Mouse (Mus musculus) heart, adult 2 months (tissue): Measurements from ENCODE around the gene Ankrd27.
A peak's percentile ranks its signal among the peaks of the same experiment; 100 is the strongest.
"Not testable (repeated sequence)": the region's sequence is repeated elsewhere in the genome, so short reads cannot be mapped to it uniquely, and the experiment has no call there.

Experiments used
- CTCF ChIP-seq: fragments of 200-600 bp; IDR thresholded peaks from 2 replicates; pipeline ENCODE4 v1.8.1; 2022; ENCODE audit warnings: antibody characterized with exemption, mild to moderate bottlenecking, moderate library complexity
- EP300 ChIP-seq: fragments of 200-500 bp; IDR thresholded peaks from 2 replicates; pipeline ENCODE4 v1.6.1; 2011; ENCODE audit warnings: low read depth, low read length, control low read depth; ENCODE audit not compliant: insufficient read depth
- POLR2A ChIP-seq: fragments of 200-500 bp; IDR thresholded peaks from 2 replicates; pipeline ENCODE4 v1.6.1; 2011; ENCODE audit warnings: mild to moderate bottlenecking, low read depth, low read length, control low read depth; ENCODE audit not compliant: insufficient read depth

GRCm38 (mm10) chr7:35570883-35571282 lies 15.2 kb upstream of the Ankrd27 start:
- peak; percentile 56 for TF ChIP-seq CTCF
- not testable (repeated sequence) for TF ChIP-seq POLR2A, EP300
